Mouse (Mus musculus) adrenal gland, adult 8-10 months (tissue): ENCODE measurements at regions not wholly inside any gene's neighbourhood (a gene's known extent, or its start where the extent isn't known, plus 50 kb on each side); places are given as distances from the start of the nearest gene placed in this dataset.

Source experiments
- DNase-seq: peaks from one replicate; pipeline ENCODE4 v3.0.0; 2022

DNA sequence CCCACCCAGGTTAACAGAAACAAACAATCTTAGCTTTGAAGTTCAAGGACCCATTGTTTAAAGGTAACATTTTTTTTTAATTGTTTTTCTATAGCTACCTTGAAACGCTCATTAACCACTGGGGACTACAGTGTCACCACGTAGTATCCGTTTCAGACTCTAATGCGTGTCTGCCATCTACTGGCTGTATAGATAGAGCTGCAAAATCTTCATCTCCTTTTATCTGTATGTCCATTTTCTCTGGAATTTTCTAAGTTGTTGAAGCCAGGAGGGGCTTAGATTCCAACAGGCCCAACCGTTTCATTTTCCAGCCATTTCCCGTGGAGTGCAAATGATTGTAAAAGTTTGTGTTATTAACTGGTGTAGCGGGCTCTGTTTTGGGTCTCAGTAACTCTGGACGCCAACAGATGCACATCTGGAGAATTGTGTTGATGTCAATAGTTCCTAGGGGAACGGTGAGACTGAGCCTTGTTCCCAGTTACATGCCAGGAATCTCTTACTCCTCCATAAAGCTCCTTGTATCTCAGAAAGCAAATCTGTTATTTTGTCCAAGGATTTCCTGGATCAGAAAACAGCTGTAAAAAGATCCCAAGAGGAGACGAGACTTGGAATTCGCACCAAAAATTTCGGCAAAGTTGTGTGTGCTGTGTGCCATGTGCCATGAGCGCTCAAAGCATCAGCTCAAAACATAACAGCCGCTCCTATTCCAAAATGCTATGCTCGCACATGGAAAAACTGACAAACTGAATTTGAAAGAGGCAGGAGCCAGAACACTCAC lies 158.8 kb upstream of the Phyhipl start:
- no peak for DNase-seq

- peak; percentile 14 for DNase-seq
Measured at GRCm38 (mm10) chr10:70809411-70809810, 153.6 kb upstream of the Phyhipl start.

DNA sequence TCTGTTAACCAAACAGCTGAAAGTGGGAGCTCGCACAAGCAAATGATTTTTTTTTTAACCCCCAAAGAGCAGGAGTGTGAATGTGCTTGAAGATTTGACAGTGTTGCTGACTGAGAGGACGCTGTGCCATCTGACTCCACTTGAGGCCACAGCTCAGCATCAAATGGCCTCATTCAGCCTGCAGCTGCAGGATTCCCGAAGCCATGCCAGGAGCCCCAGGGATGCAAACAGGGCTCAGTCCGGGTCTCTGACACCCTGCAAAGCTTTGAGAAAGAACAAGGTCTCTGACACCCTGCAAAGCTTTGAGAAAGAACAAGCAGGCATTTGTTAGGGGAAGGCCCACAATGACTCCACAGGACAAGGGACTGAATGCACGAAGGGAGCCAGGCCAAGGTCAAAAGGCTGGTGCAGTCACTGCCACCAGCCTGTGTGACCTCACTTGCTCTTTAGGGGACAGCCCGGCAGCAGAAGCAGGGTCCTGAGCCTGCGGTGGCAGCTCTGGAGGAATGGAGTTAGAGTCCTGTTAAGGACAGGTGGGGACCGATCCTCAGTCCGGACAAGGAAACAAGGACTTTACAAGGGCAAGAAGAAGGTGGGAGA lies 151.1 kb upstream of the Phyhipl start:
- peak; percentile 9 for DNase-seq

- DNase-seq = no peak
Measured at GRCm38 (mm10) chr10:70800736-70801306, 145.1 kb upstream of the Phyhipl start.

DNA sequence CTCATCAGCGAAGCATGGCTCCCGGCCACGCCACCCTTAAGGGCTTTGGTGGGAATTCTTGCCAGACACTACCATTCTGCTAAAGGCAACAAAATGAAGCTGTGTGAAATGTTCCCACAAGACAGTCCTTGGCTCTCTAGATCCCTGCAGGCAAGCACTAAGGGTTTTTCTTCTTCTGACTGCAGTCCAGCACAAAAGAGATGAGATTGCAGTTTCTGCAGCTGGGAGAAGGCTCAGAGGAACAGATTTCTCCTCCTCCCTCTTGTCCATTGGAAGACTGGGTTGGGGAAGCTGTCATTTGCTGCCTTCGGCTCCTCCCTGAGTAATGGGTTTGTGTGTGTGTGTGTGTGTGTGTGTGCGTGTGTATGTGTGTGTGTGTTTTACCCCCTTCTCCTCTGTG lies 144.1 kb upstream of the Phyhipl start:
- DNase-seq = no peak

DNA sequence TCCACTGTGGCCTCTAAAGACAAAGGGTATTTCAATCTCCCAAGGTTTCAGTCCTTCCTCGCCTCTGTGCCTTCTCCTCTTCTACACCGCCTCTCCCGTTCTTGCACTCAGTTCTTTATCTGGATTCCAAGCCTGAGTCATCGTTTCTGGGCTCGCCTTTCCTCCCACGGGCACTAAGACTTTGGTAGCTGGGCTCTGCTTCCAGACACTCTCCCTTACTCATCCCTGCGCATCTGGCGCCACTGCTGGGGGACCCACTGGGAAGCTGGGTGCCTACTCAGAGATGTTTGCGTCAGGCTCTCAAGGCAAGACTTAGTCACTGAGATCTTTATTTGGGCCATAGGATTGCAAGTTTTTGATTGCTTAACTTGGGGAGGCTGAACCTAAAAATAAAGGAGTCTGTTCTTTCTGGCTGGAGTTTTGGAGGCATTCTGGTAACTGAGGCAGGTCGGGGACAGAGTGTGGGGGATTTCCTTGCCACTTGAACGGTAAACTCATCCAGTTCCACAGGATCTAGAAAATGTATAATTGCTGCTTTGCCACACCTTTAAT lies 143.5 kb upstream of the Phyhipl start:
- peak; percentile 33 for DNase-seq

DNA sequence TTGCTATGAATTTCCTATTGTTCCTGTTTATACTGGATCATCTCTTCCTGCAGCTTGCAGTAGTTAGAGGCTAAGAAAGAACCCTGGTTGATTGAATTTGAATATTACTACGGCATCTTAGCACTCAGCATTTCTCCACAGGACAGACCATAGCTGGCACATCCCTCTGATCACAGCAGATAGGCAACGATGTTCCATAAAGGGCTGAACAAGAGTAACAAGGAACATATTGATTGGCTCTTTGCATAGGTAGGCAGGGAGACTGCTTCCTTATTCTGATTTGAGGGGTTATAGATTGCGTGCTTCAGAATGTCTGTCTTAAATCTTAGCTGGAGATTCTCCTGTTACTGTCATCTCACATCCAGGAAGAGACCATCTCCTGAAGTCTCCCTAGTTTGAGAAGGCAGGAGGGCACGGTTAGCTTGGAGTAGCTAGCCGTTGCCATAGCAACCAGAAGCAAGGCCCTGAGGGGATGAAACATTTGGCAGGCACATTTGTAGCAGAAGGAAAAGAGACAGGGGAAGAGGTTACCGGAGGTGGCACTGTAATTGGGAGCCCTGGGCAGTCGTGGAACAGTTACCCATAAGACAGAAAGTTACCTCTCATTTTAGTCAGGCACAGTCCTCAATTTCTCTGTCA lies 133.2 kb upstream of the Phyhipl start:
- no peak for DNase-seq

GRCm38 (mm10) chr10:70781036-70781435 lies 125.3 kb upstream of the Phyhipl start:
- DNase-seq = no peak

GRCm38 (mm10) chr10:70778596-70778995 lies 122.8 kb upstream of the Phyhipl start:
- no peak for DNase-seq

- DNase-seq = no peak
Measured at GRCm38 (mm10) chr10:70774571-70774970, 118.8 kb upstream of the Phyhipl start.

- no peak for DNase-seq
Measured at GRCm38 (mm10) chr10:70774159-70774558, 118.4 kb upstream of the Phyhipl start.

- no peak for DNase-seq
Measured at GRCm38 (mm10) chr10:70767461-70767860, 111.7 kb upstream of the Phyhipl start.

- DNase-seq = no peak
Measured at GRCm38 (mm10) chr10:70766869-70767268, 111.1 kb upstream of the Phyhipl start.

DNA sequence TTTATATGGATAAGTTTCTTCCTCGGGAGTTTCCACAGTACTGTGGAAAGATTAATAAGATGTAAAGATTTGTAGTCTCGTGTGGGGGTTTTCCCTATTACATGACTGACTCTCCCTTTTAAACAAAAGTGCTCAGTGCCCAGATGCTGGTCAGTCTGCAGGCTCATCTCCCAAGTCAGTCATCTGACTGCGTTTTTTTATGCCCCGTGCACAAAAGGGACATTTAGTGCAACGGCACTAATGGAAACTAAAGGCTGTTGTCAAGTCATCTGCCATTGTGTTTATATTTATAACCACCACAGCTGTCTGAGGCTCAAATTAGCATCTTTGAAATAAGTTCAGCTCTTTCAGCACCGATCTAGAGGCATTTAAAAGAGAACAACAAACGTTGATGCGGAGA lies 110.7 kb upstream of the Phyhipl start:
- no peak for DNase-seq

DNA sequence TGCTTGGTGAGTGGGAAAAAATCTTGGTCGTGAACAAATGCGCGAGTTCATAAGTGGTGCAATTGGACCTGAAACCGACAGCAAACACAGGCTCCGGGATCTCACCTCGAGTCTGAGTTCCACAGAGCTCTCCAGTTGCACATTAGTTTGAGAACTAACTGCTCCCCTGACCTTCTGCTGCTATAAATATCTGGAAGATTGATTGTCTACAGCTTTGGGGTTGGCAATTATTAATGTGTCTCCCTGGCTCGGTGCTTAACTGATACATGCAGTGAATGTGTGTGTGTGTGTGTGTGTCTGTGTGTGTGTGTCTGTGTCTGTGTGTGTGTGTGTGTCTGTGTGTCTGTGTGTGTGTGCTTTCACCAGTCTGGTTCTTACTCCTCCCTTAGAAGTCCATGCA lies 107.4 kb upstream of the Phyhipl start:
- no peak for DNase-seq

- no peak for DNase-seq
Measured at GRCm38 (mm10) chr10:70759686-70760085, 103.9 kb upstream of the Phyhipl start.

DNA sequence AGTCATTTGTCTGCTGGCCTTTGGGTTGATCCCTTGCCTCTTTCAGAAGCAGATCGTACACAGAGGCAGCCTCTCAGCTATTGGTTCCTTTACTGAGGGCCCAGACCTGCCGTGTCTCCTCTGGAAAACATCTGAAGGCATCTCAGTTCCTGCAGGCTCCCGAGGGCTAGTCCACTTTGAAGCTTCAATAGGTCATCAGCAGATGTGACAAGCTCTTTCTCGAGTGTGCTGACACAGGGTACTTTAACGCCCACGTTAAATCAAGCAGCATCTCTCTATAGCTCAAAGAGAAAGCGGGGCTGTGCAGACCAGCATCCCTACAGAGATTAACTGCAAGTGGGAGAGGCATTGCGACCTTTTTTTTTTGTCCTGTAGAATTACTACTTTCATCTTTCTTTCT lies 96.0 kb upstream of the Phyhipl start:
- DNase-seq = no peak

DNA sequence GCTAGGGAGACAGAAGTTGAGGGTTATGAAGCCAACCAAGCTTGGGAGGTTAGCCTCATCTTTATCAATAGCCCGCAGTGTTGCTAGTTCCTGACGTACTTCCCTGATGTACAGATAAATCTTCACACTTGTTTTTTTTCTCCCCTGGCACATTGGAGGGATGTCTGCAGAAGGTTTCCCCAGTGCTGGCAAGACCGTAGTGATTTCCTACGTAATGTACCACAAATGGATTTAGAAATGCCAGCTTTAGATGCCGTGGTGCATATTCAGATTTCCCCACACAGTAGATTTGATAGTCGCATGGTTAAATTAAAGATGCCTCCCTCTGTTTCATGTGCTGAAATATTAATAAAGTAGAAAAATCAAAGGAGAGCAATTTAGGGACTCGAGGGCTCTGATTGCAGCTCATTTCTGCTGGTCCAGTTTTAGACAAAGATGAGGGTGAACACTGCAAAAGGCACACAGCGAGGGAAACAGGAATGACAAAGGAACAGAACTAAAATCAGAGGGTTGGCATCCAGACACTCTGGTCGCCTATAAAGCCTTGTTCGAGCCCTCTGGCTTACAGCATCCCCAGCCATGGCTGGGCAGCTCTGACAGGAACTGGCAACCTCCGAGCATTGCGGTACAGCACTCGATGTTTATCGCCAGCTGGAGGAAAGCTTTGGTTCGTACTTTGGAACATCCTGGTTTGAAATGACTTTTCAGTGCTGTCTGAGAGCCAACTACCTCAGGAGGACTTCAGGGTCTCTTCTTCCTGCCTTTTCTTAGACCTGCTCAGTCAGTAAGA lies 94.8 kb upstream of the Phyhipl start:
- no peak for DNase-seq

DNA sequence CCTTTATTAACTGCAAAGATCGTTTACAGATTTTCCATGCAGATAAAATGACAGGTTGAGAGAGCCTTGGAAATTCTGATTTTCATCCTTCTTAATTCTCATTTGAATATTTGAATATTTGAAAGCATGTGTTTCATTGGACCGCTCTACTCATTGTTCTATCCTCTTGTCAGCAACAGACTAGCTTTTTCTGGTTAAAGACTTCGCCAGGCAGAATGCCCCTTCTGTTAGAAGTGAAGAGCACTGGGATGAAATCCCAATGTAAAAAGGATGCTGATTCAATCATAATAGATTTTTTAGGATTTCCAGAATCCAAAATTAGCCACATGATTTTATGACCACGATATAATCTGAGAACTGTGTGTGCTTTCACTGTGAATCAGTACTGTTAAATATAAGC lies 90.8 kb upstream of the Phyhipl start:
- DNase-seq = no peak

DNA sequence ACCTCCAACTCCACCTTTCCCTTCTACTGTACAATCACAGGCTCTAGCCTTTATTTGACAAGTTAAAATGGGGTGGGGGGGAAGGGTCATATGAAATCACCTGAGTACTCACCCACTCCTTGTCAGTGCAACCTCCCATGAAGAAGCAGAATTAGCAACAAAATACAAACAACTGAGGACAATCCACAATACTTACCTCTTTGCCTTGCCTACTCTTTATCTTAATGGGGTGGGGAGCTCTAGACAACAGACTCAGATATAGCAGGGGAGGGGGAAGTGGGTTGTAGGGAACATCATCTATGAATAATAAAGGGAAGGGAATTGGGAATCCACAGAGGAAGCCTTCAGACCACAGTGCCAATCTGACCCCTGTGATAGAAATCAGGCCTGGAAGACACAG lies 86.1 kb upstream of the Phyhipl start:
- no peak for DNase-seq

DNA sequence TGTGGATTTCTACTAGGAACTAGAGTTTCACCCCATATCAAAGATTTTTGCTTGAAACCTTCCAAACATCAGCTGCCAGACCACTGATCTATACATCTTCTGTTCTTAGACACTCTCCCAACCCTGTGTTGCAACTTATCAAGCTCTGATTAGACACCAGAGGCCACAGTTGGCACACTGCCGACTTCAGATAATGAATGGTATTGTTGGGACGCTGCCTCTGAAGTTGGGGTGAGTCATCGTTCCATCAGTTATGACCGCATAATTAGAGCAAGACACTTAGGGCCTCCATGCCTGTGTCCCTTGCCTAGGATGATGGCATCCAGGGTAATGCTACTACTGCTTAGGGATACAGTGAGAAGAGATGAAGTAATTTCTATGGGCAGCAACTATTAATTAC lies 84.3 kb upstream of the Phyhipl start:
- DNase-seq = peak; percentile 53

DNA sequence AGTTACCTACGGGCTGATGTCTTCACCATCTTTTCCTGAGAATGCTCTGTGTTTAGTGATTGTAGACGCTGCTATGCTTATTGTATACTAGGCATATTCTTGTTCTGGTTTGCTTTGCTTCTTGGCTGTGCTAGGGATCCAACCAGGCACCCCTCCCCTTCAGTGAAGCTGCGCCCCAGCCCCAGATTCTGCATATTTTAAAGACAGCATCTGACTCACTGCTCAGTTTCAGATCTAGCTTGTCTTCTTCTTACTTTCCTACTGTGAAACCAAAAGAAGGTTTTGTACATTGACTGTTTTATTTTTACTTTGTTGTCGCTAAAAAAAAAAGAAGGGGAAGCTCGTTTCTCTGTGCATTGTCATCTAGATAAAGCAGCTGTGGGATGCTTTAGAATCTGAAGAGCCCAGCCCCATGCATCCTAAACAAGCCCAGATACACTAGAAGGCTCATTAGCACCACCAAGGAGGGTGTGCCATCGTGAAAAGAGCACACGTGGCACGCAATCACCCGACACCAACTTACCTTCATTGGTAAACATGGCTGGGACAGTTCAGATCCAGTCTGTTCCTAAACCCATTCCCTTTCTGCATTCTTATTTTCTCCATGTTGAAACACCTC lies 83.7 kb upstream of the Phyhipl start:
- no peak for DNase-seq
